In the genomic region with DNA sequence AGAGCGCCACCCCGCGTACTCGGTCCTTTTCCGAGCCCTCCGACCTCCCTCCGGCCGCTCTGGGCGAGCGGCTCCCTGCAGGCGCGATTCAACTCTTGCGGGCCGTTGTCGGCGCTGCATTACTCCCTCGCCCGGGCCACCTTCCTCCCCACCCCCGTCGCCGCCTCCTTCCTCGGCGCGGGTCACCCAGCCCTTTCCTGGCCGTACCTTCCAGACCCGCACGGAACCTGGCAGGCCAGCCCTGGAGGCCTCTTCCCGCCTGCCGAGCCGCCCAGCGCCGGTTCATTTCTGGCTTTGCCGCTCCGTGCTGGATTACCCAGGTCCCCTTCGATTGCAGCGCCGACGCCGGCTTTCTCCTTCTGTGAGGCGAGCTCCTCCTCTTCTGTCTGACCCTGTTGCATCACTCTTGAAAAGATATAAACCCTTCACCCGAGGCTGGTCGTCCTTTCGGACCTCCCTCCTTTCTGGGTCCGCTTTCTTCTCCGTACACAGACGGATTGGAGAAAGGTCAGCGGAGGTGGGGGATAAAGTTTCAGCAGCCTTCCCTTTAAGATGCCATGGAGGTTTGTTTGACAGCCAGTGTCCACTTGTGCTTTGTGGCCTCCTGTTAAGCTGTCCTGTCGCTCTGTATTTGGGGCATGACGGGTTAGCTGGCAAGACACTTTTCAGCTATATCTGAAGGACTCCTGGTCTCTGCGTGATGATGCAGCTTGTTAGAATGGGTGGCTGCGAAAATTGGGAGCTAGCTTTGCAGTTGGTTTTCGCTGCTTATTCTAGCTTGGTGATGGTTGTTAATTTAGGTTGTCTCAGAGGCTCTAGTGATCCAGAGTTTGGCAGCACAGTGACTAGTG, we compare ENCODE assay signal across 8 mouse cellular contexts. TPM values are rescaled to one million over a fixed set of nuclear protein-coding genes. Genes with fewer than 3 reads are reported as not detected.
DNase-seq lines count a peak whose midpoint lies in the region; ATAC-seq and TF ChIP-seq lines count a peak whose summit lies in the region.

No protein-coding gene starts in this region.

- no peak for TF ChIP-seq CTCF in kidney, postnatal 0 days (IDR thresholded peaks at IDR 0.05; ENCODE audit: low read depth)

- peak; percentile 65 for ATAC-seq in heart, embryonic 14.5 days (ENCODE audit: insufficient number of reproducible peaks, insufficient read depth, low FRiP score, low read depth)
- ATAC-seq in kidney, postnatal 0 days (replicated peaks; ENCODE audit: low FRiP score, low read depth), result peak; percentile 73
- peak; percentile 78 for ATAC-seq in neural tube, embryonic 13.5 days (ENCODE audit: low read depth)

- H3K4me3 ChIP-seq in erythroblast, embryonic 14.5 days (replicated peaks), result peak overlapping the region; percentile 77
- peak overlapping the region; percentile 52 to 92 for H3K4me3 ChIP-seq in heart, embryonic 14.5 days (ENCODE audit: control insufficient read depth in 1 of 2, insufficient read depth in 1 of 2, low read depth in 1 of 2, low read length in 2 of 2)
- peak overlapping the region; percentile 93 for H3K4me3 ChIP-seq in kidney, postnatal 0 days (replicated peaks; ENCODE audit: low read depth, low read length)
- peak overlapping the region; percentile 90 for H3K4me3 ChIP-seq in neural tube, embryonic 13.5 days

- 2% methylated on average over 52 of the region's 52 CpGs for whole genome bisulfite sequencing in heart, embryonic 14.5 days
- WGBS in kidney, postnatal 0 days, result 1% methylated on average over 43 of the region's 52 CpGs
- 2% methylated on average over 52 of the region's 52 CpGs for WGBS in neural tube, embryonic 13.5 days

- peaks cover 29% of the 10 kb centered on the region for H3K36me3 ChIP-seq in erythroblast, embryonic 14.5 days (ENCODE audit: control insufficient read depth)
- H3K36me3 ChIP-seq in heart, embryonic 14.5 days (ENCODE audit: control insufficient read depth, insufficient read depth, low read length), result peaks cover 23% of the 10 kb centered on the region
- peaks cover 16% of the 10 kb centered on the region; the same call in 1 of the 2 replicates for H3K36me3 ChIP-seq in kidney, postnatal 0 days (ENCODE audit: insufficient read depth, low read length)
- peaks cover 27% of the 10 kb centered on the region for H3K36me3 ChIP-seq in neural tube, embryonic 13.5 days

- H3K27ac ChIP-seq in heart, embryonic 14.5 days (replicated peaks in 1 of 2; ENCODE audit: control insufficient read depth in 1 of 2, insufficient read depth in 1 of 2, low read depth in 2 of 2, low read length in 2 of 2), result peak overlapping the region; percentile 54 to 82
- peak overlapping the region; percentile 89 for H3K27ac ChIP-seq in kidney, postnatal 0 days
- peak overlapping the region; percentile 87 for H3K27ac ChIP-seq in neural tube, embryonic 13.5 days (replicated peaks)

- peak overlapping the region; percentile 96 for H3K9ac ChIP-seq in heart, embryonic 14.5 days (ENCODE audit: low read length)
- peak overlapping the region; percentile 92 for H3K9ac ChIP-seq in kidney, postnatal 0 days (ENCODE audit: low read depth, low read length)
- H3K9ac ChIP-seq in neural tube, embryonic 13.5 days, result peak overlapping the region; percentile 91

- H3K27me3 ChIP-seq in erythroblast, embryonic 14.5 days (ENCODE audit: control insufficient read depth), result no peaks in the 10 kb centered on the region
- no peaks in the 10 kb centered on the region for H3K27me3 ChIP-seq in heart, embryonic 14.5 days (ENCODE audit: control insufficient read depth, insufficient read depth, low read length)
- no peaks in the 10 kb centered on the region for H3K27me3 ChIP-seq in kidney, postnatal 0 days (ENCODE audit: insufficient read depth, low read length)
- no peaks in the 10 kb centered on the region for H3K27me3 ChIP-seq in neural tube, embryonic 13.5 days

- DNase-seq in CD8-positive naive resting alpha-beta T cell, adult 2 months (ENCODE audit: low read depth in 2 of 2, low spot score in 2 of 2), result peak; percentile 11 to 21
- peak; percentile 66 for DNase-seq in adrenal gland, postnatal 25 days
- peak; percentile 74 for DNase-seq in kidney, postnatal 0 days (ENCODE audit: low spot score)
- DNase-seq in lung, adult 18-20 months, result peak; percentile 54 to 55
- peak; percentile 57 for DNase-seq in testis, postnatal 14 days (ENCODE audit: low spot score)

- no peaks in the 10 kb centered on the region for H3K9me3 ChIP-seq in erythroblast, embryonic 14.5 days (ENCODE audit: control insufficient read depth, low read length)
- H3K9me3 ChIP-seq in heart, embryonic 14.5 days (ENCODE audit: control insufficient read depth, low read length), result no peaks in the 10 kb centered on the region
- H3K9me3 ChIP-seq in kidney, postnatal 0 days (replicated peaks; ENCODE audit: low read length), result no peaks in the 10 kb centered on the region
- no peaks in the 10 kb centered on the region for H3K9me3 ChIP-seq in neural tube, embryonic 13.5 days

- H3K4me2 ChIP-seq in heart, embryonic 14.5 days (ENCODE audit: low read length), result peak overlapping the region; percentile 81
- peak overlapping the region; percentile 89 for H3K4me2 ChIP-seq in kidney, postnatal 0 days (ENCODE audit: low read length)
- peak overlapping the region; percentile 89 for H3K4me2 ChIP-seq in neural tube, embryonic 13.5 days

- peaks cover 53% of the 10 kb centered on the region for H3K4me1 ChIP-seq in erythroblast, embryonic 14.5 days (ENCODE audit: control insufficient read depth)
- H3K4me1 ChIP-seq in heart, embryonic 14.5 days (ENCODE audit: control insufficient read depth in 2 of 2, insufficient read depth in 2 of 2, low read length in 2 of 2), result peaks cover 8 to 17% of the 10 kb centered on the region in 2 experiments
- H3K4me1 ChIP-seq in kidney, postnatal 0 days (replicated peaks; ENCODE audit: insufficient read depth, low read length), result peaks cover 18% of the 10 kb centered on the region
- peaks cover 41% of the 10 kb centered on the region for H3K4me1 ChIP-seq in neural tube, embryonic 13.5 days (replicated peaks)

RNA-seq across cellular contexts. Expression of gene Uhrf1bp1, which starts 0.8 kb away (rescaled TPM):
- 31.7 and 32.3 TPM in 2 replicates for total RNA-seq in adrenal gland, postnatal 25 days (2021)
- polyA plus RNA-seq in erythroblast, embryonic 14.5 days (2012), result 0.19 and 0.25 TPM in 2 replicates
- 3.2 and 3.3 TPM in 2 replicates for polyA plus RNA-seq in heart, embryonic 14.5 days (2014; fragmentation: Nextera tagmentation; extraction: Ambion mirVana)
- 3.4 and 3.6 TPM in 2 replicates for polyA plus RNA-seq in kidney, postnatal 0 days (2015; fragmentation: Nextera tagmentation; extraction: Ambion mirVana)
- polyA plus RNA-seq in neural tube, embryonic 13.5 days (2015; fragmentation: Nextera tagmentation; extraction: Ambion mirVana), result 5.1 and 6.0 TPM in 2 replicates

RNA-seq across cellular contexts. Expression of gene Snrpc, which starts 19.1 kb away (rescaled TPM):
- total RNA-seq in adrenal gland, postnatal 25 days (2021), result 86.4 and 87.9 TPM in 2 replicates
- polyA plus RNA-seq in erythroblast, embryonic 14.5 days (2012), result 50.6 and 57.6 TPM in 2 replicates
- 213 and 228 TPM in 2 replicates for polyA plus RNA-seq in heart, embryonic 14.5 days (2014; fragmentation: Nextera tagmentation; extraction: Ambion mirVana)
- 258 and 263 TPM in 2 replicates for polyA plus RNA-seq in kidney, postnatal 0 days (2015; fragmentation: Nextera tagmentation; extraction: Ambion mirVana)
- 257 and 271 TPM in 2 replicates for polyA plus RNA-seq in neural tube, embryonic 13.5 days (2015; fragmentation: Nextera tagmentation; extraction: Ambion mirVana)

RNA-seq across cellular contexts. Expression of gene D17Wsu92e, which starts 36.6 kb away (rescaled TPM):
- total RNA-seq in adrenal gland, postnatal 25 days (2021), result 170 and 180 TPM in 2 replicates
- 10.7 and 13.7 TPM in 2 replicates for polyA plus RNA-seq in erythroblast, embryonic 14.5 days (2012)
- polyA plus RNA-seq in heart, embryonic 14.5 days (2014; fragmentation: Nextera tagmentation; extraction: Ambion mirVana), result 15.4 and 16.6 TPM in 2 replicates
- 19.6 and 20.4 TPM in 2 replicates for polyA plus RNA-seq in kidney, postnatal 0 days (2015; fragmentation: Nextera tagmentation; extraction: Ambion mirVana)
- polyA plus RNA-seq in neural tube, embryonic 13.5 days (2015; fragmentation: Nextera tagmentation; extraction: Ambion mirVana), result 9.2 and 10.0 TPM in 2 replicates

RNA-seq across cellular contexts. Expression of gene Anks1, which starts 52.1 kb away (rescaled TPM):
- total RNA-seq in adrenal gland, postnatal 25 days (2021), result 34.0 and 35.0 TPM in 2 replicates
- 0.30 and 0.39 TPM in 2 replicates for polyA plus RNA-seq in erythroblast, embryonic 14.5 days (2012)
- polyA plus RNA-seq in heart, embryonic 14.5 days (2014; fragmentation: Nextera tagmentation; extraction: Ambion mirVana), result 8.2 and 11.8 TPM in 2 replicates
- 10.5 and 11.3 TPM in 2 replicates for polyA plus RNA-seq in kidney, postnatal 0 days (2015; fragmentation: Nextera tagmentation; extraction: Ambion mirVana)
- 61.9 and 67.9 TPM in 2 replicates for polyA plus RNA-seq in neural tube, embryonic 13.5 days (2015; fragmentation: Nextera tagmentation; extraction: Ambion mirVana)

RNA-seq across cellular contexts. Expression of gene Taf11, which starts 52.6 kb away (rescaled TPM):
- total RNA-seq in adrenal gland, postnatal 25 days (2021), result 24.4 and 34.9 TPM in 2 replicates
- polyA plus RNA-seq in erythroblast, embryonic 14.5 days (2012), result 5.0 and 6.3 TPM in 2 replicates
- 45.2 and 47.1 TPM in 2 replicates for polyA plus RNA-seq in heart, embryonic 14.5 days (2014; fragmentation: Nextera tagmentation; extraction: Ambion mirVana)
- polyA plus RNA-seq in kidney, postnatal 0 days (2015; fragmentation: Nextera tagmentation; extraction: Ambion mirVana), result 55.5 and 58.1 TPM in 2 replicates
- polyA plus RNA-seq in neural tube, embryonic 13.5 days (2015; fragmentation: Nextera tagmentation; extraction: Ambion mirVana), result 69.2 and 79.7 TPM in 2 replicates

Comparison
In these comparisons a context has a peak if more than half of its experiments do, and no peak if none do; other contexts are left out.
1. Peak in every context shown above with its lines: DNase-seq, ATAC-seq, H3K4me3 ChIP-seq and H3K27ac ChIP-seq.
2. DNase-seq: peak in every context shown above with its lines; median percentile 74 in kidney, postnatal 0 days; 66 in adrenal gland, postnatal 25 days; 57 in testis, postnatal 14 days; 54 in lung, adult 18-20 months; 16 in CD8-positive naive resting alpha-beta T cell, adult 2 months.